Mouse (Mus musculus): ENCODE measurements at regions not wholly inside any gene's neighbourhood (a gene's known extent, or its start where the extent isn't known, plus 50 kb on each side); places are given as distances from the start of the nearest gene placed in this dataset.

DNA sequence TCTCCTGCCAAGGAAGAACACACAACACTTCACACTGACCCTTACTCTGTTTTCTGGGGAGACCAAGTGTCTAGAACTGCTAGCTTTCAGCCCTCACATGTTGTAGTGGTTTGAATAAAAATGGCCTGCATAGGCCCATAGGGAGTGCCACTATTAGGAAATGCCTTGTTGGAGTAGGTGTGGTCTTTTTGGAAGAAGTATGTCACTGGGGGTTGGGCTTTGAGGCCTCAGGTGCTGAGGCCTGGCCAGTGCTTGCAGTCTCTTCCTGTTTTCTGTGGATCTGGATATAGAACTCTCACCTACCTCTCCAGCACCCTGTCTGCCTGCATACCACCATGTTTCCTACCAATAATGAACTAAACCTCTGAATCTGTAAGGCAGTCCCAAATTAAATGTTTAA is 117.9 kb downstream of the Gm9817 start:
- no peak for ATAC-seq (replicated peaks; ENCODE audit: insufficient number of reproducible peaks, low FRiP score, low TSS enrichment, low read depth)
- Histone ChIP-seq H3K27me3 (ENCODE audit: control insufficient read depth, insufficient read depth, low read length) (no peaks in the 10 kb centered on the region), H3K4me1 (ENCODE audit: control insufficient read depth, insufficient read depth, low read length) (no peaks in the 10 kb centered on the region), H3K4me2 (ENCODE audit: low read depth, low read length) (no peak overlapping the region), H3K4me3 (ENCODE audit: low read depth, low read length) (no peak overlapping the region), H3K27ac (replicated peaks; ENCODE audit: low read depth, low read length) (no peak overlapping the region), H3K9ac (replicated peaks; ENCODE audit: low read length) (no peak overlapping the region), H3K36me3 (replicated peaks; ENCODE audit: control insufficient read depth, insufficient read depth, low read depth, low read length) (no peaks in the 10 kb centered on the region), H3K9me3 (replicated peaks; ENCODE audit: control insufficient read depth, low read length) (no peaks in the 10 kb centered on the region)
- no peak for DNase-seq (ENCODE audit: low spot score)

DNA sequence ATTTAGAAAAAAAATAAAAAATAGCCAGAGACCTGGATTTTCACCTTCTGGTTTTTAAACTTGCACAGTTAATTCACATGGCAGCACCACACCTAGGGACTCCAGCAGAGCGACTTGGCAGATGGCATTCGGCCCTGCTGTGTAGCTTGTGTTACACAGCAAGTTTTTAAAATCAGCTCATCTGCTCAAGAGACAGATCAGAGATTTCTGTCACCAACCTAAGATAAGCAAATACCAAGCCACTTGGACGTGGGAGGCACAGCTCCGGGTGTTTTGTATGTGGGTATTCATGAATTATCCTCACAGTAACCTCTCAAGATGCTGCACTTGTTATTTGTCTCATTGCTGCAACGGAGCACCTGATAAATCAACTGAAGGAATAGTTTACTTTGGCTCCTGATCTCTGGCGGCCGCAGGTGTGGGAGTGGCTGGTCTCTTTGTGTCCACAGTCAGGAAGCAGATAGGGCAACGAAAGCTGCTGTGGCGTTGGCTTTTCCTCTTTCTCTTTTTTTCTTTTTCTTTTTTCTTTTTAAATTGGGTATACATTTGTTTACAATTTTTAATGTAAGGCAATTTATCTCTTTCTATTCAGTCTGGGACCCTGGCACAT is 122.1 kb downstream of the Gm9817 start:
- Histone ChIP-seq H3K9me3 (replicated peaks; ENCODE audit: control insufficient read depth, low read length) (no peaks in the 10 kb centered on the region), H3K4me1 (ENCODE audit: control insufficient read depth, insufficient read depth, low read length) (no peaks in the 10 kb centered on the region), H3K27me3 (ENCODE audit: control insufficient read depth, insufficient read depth, low read length) (no peaks in the 10 kb centered on the region), H3K4me2 (ENCODE audit: low read depth, low read length) (no peak overlapping the region), H3K4me3 (ENCODE audit: low read depth, low read length) (no peak overlapping the region), H3K27ac (replicated peaks; ENCODE audit: low read depth, low read length) (no peak overlapping the region), H3K9ac (replicated peaks; ENCODE audit: low read length) (no peak overlapping the region), H3K36me3 (replicated peaks; ENCODE audit: control insufficient read depth, insufficient read depth, low read depth, low read length) (no peaks in the 10 kb centered on the region)
- ATAC-seq (replicated peaks; ENCODE audit: insufficient number of reproducible peaks, low FRiP score, low TSS enrichment, low read depth) (no peak), DNase-seq (ENCODE audit: low spot score) (no peak)
- WGBS = 81% methylated on average over 9 of the region's 9 CpGs

DNA sequence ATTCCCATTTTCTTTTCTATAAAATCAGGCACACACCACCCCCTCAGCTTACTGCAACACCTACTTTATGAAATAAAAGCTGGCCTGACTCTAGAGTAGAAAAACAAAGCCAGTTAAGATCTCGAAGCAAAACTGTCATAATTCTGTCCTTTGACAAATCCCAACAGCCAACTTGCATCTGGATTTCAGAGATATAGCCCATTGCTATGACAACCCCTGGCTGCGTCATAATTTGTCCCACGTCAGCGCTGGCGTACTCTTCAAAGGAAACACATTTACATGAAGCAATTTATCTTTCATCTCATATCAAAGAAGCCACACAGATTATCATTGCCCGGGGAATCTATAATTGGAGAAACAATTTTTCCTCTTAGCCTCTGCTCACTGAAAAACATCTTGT is 126.4 kb downstream of the Gm9817 start:
- Histone ChIP-seq H3K9me3 (replicated peaks; ENCODE audit: control insufficient read depth, low read length) (no peaks in the 10 kb centered on the region), H3K4me3 (ENCODE audit: low read depth, low read length) (no peak overlapping the region), H3K27ac (replicated peaks; ENCODE audit: low read depth, low read length) (no peak overlapping the region), H3K4me2 (ENCODE audit: low read depth, low read length) (no peak overlapping the region), H3K27me3 (ENCODE audit: control insufficient read depth, insufficient read depth, low read length) (no peaks in the 10 kb centered on the region), H3K4me1 (ENCODE audit: control insufficient read depth, insufficient read depth, low read length) (no peaks in the 10 kb centered on the region), H3K9ac (replicated peaks; ENCODE audit: low read length) (no peak overlapping the region), H3K36me3 (replicated peaks; ENCODE audit: control insufficient read depth, insufficient read depth, low read depth, low read length) (no peaks in the 10 kb centered on the region)
- no peak for ATAC-seq (replicated peaks; ENCODE audit: insufficient number of reproducible peaks, low FRiP score, low TSS enrichment, low read depth)
- DNase-seq (ENCODE audit: low spot score) = no peak
- 80% methylated on average over 6 of the region's 6 CpGs for WGBS

DNA sequence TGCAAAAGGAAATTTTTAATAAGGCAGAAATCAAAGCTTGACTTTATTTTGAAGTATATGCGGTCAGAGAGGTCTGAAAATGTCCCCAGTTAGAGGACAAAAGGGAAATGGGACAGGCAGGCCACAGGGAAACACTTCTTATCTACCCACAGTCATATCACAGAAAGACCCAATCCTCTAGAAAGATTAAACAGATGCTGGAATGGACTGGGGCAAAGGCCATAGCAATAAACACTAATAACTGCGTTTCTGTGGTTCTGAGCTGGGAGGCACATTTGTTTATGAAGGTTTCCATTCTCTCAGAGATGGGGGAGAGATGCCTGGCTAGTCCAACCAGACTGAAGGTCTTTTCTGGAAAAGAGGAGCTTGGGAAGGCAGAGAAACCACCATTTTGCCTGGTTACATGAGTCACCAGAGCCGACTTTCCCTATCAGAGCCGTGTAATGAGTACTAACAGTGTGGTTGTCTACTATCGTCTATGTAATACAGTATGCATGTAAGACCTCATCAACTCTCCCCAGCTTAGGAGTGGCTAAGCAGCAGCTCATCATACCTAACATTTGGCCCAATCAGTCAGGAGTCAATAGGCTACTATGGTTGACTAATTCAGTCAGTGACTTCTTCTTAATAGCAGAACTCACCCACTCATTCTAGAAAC is 130.2 kb downstream of the Gm9817 start:
- WGBS = 77% methylated on average over 5 of the region's 5 CpGs
- DNase-seq (ENCODE audit: low spot score) = no peak

DNA sequence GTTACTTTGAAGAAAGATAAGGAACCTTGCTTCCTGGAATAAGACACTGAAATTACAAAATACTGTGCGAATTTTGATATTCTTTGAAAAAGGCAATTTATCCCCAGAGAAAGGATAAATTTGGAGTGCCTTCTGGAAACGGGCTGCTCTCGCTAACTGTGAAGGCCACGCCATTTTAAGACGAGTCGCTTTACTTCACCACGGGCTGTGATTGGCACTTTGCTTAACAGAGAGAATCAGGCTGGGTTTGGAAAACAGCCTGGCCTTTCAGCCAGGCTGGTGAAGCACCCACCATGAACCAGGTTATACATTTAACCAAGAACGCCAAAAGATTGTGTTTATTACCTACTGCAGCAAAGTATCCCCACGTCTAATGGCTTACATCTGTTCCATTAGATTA is 132.7 kb downstream of the Gm9817 start:
- no peak for ATAC-seq (replicated peaks; ENCODE audit: insufficient number of reproducible peaks, low FRiP score, low TSS enrichment, low read depth)
- Histone ChIP-seq H3K4me1 (ENCODE audit: control insufficient read depth, insufficient read depth, low read length) (no peaks in the 10 kb centered on the region), H3K4me3 (ENCODE audit: low read depth, low read length) (no peak overlapping the region), H3K9ac (replicated peaks; ENCODE audit: low read length) (no peak overlapping the region), H3K27me3 (ENCODE audit: control insufficient read depth, insufficient read depth, low read length) (no peaks in the 10 kb centered on the region), H3K27ac (replicated peaks; ENCODE audit: low read depth, low read length) (no peak overlapping the region), H3K36me3 (replicated peaks; ENCODE audit: control insufficient read depth, insufficient read depth, low read depth, low read length) (no peaks in the 10 kb centered on the region), H3K9me3 (replicated peaks; ENCODE audit: control insufficient read depth, low read length) (no peaks in the 10 kb centered on the region), H3K4me2 (ENCODE audit: low read depth, low read length) (no peak overlapping the region)
- no peak for DNase-seq (ENCODE audit: low spot score)
- 71% methylated on average over 9 of the region's 9 CpGs for WGBS

More for the DNA sequence above, 130.2 kb downstream of the Gm9817 start:
- Histone ChIP-seq H3K4me1 (ENCODE audit: control insufficient read depth, insufficient read depth, low read length) (no peaks in the 10 kb centered on the region), H3K27ac (replicated peaks; ENCODE audit: low read depth, low read length) (no peak overlapping the region), H3K27me3 (ENCODE audit: control insufficient read depth, insufficient read depth, low read length) (no peaks in the 10 kb centered on the region), H3K9me3 (replicated peaks; ENCODE audit: control insufficient read depth, low read length) (no peaks in the 10 kb centered on the region), H3K36me3 (replicated peaks; ENCODE audit: control insufficient read depth, insufficient read depth, low read depth, low read length) (no peaks in the 10 kb centered on the region), H3K4me2 (ENCODE audit: low read depth, low read length) (no peak overlapping the region), H3K4me3 (ENCODE audit: low read depth, low read length) (no peak overlapping the region), H3K9ac (replicated peaks; ENCODE audit: low read length) (no peak overlapping the region)
- no peak for ATAC-seq (replicated peaks; ENCODE audit: insufficient number of reproducible peaks, low FRiP score, low TSS enrichment, low read depth)

DNA sequence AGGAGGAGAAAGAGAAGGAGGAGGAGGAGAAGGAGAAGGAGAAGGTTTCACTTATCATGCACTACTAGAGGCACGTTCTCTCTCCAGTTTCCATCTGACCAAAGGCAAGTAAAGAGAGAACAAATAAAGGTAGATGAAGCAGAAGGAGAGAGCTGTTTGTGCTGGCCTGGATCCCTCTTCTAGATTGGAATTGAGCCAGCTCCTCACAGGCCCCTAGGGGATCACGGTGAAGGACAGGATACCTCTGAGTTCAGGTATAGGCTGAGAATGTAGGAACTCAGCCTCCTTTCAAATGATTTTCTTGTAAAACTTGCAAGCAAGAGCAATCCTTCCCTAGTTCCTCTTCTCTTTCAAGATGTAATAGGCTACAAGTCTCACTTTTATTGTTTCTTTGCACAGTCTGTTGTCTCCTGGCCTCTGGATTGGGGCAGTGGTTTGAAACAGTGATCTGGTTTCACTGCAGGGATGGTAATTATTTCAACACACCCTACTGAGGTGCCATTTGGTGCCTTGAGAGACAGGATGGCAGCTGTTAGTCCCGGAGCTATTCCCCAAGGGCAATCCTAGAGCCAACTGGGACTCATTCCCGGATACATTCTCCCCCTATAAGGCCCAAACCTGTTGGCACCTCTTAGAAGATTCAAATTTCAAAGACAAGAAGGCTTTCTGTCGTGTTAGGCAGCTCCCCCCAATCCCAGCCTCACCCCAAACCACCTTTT is 134.8 kb downstream of the Gm9817 start:
- H3K36me3 ChIP-seq (replicated peaks; ENCODE audit: control insufficient read depth, insufficient read depth, low read depth, low read length) = no peaks in the 10 kb centered on the region
- H3K9ac ChIP-seq (replicated peaks; ENCODE audit: low read length) = no peak overlapping the region
- no peak overlapping the region for H3K4me3 ChIP-seq (ENCODE audit: low read depth, low read length)
- H3K4me2 ChIP-seq (ENCODE audit: low read depth, low read length) = no peak overlapping the region
- DNase-seq (ENCODE audit: low spot score) (no peak), ATAC-seq (replicated peaks; ENCODE audit: insufficient number of reproducible peaks, low FRiP score, low TSS enrichment, low read depth) (no peak)
- 48% methylated on average over 5 of the region's 5 CpGs for WGBS
- H3K27me3 ChIP-seq (ENCODE audit: control insufficient read depth, insufficient read depth, low read length) = no peaks in the 10 kb centered on the region
- H3K4me1 ChIP-seq (ENCODE audit: control insufficient read depth, insufficient read depth, low read length) = no peaks in the 10 kb centered on the region
- no peaks in the 10 kb centered on the region for H3K9me3 ChIP-seq (replicated peaks; ENCODE audit: control insufficient read depth, low read length)
- H3K27ac ChIP-seq (replicated peaks; ENCODE audit: low read depth, low read length) = no peak overlapping the region

DNA sequence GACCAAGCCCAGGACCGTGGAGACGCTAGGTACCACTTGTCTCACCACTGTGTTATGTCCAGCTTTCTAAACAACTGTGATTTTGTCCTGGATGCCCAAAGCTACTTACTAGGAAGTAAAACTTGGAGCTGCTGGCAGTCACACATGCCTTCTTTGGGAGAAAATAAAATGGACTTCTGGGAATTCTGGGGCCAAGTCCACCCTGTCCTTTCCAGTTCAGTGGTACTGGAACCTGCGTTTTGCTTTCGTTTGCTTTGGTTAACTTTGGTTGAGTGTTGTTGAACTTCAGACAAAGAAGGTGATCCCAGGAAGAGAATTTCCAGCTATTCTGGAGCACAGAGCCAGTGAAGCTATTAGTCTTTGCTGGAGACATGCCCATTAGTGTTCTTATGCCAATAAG is 139.8 kb downstream of the Gm9817 start:
- no peaks in the 10 kb centered on the region for H3K4me1 ChIP-seq (ENCODE audit: control insufficient read depth, insufficient read depth, low read length)
- WGBS = 95% methylated on average over 4 of the region's 4 CpGs
- H3K9ac ChIP-seq (replicated peaks; ENCODE audit: low read length) = no peak overlapping the region

DNA sequence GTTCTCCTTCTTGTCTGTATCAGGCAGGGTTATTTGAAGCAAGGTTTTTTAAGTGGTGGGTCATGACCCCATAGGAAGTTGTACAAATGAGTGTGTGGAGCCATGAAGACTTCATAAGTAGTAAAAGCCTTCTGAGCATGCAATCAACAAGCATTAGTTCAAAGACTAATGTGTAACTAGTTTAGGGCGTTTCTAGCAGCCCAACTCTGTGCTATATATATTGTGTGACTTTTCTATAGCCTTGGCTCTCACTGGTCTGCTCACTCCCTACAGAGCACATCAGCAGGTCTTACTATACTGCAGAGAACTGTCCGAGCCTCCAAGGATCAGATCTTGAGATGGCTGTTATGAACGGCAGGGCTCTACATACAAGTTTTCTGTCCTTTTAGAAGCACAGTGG is 141.2 kb downstream of the Gm9817 start:
- Histone ChIP-seq H3K4me2 (ENCODE audit: low read depth, low read length) (no peak overlapping the region), H3K36me3 (replicated peaks; ENCODE audit: control insufficient read depth, insufficient read depth, low read depth, low read length) (no peaks in the 10 kb centered on the region), H3K9ac (replicated peaks; ENCODE audit: low read length) (no peak overlapping the region), H3K4me3 (ENCODE audit: low read depth, low read length) (no peak overlapping the region), H3K27me3 (ENCODE audit: control insufficient read depth, insufficient read depth, low read length) (no peaks in the 10 kb centered on the region), H3K9me3 (replicated peaks; ENCODE audit: control insufficient read depth, low read length) (no peaks in the 10 kb centered on the region), H3K4me1 (ENCODE audit: control insufficient read depth, insufficient read depth, low read length) (no peaks in the 10 kb centered on the region), H3K27ac (replicated peaks; ENCODE audit: low read depth, low read length) (no peak overlapping the region)
- ATAC-seq (replicated peaks; ENCODE audit: insufficient number of reproducible peaks, low FRiP score, low TSS enrichment, low read depth) (no peak), DNase-seq (ENCODE audit: low spot score) (no peak)
- WGBS = 71% methylated on average over 3 of the region's 3 CpGs

More for the DNA sequence above, 139.8 kb downstream of the Gm9817 start:
- no peak overlapping the region for H3K4me3 ChIP-seq (ENCODE audit: low read depth, low read length)
- ATAC-seq (replicated peaks; ENCODE audit: insufficient number of reproducible peaks, low FRiP score, low TSS enrichment, low read depth) = no peak
- no peaks in the 10 kb centered on the region for H3K9me3 ChIP-seq (replicated peaks; ENCODE audit: control insufficient read depth, low read length)
- H3K27ac ChIP-seq (replicated peaks; ENCODE audit: low read depth, low read length) = no peak overlapping the region
- no peak overlapping the region for H3K4me2 ChIP-seq (ENCODE audit: low read depth, low read length)
- H3K36me3 ChIP-seq (replicated peaks; ENCODE audit: control insufficient read depth, insufficient read depth, low read depth, low read length) = no peaks in the 10 kb centered on the region
- no peaks in the 10 kb centered on the region for H3K27me3 ChIP-seq (ENCODE audit: control insufficient read depth, insufficient read depth, low read length)
- DNase-seq (ENCODE audit: low spot score) = no peak
